Mouse (Mus musculus) G1E (cell line): ENCODE data around the gene Pnpla2. TPM values are rescaled to one million over a fixed set of nuclear protein-coding genes. Genes with fewer than 3 reads are reported as not detected.
"Not testable (repeated sequence)": the region's sequence is repeated elsewhere in the genome, so short reads cannot be mapped to it uniquely, and the experiment has no call there.

Experiments used
- ATAC-seq: 2 replicates; pipeline ENCODE4 v1.8.0; 2016; ENCODE audit warnings: mild to moderate bottlenecking; ENCODE audit not compliant: insufficient number of reproducible peaks, poor library complexity, low FRiP score, severe bottlenecking; ENCODE audit errors: extremely low read depth
- DNase-seq: peaks from one replicate; pipeline ENCODE4 v3.0.0; 2012; ENCODE audit warnings: low spot score
- H3K27me3 ChIP-seq: 2 replicates; pipeline ENCODE4 v1.6.1; 2012; ENCODE audit warnings: mild to moderate bottlenecking, low read length, inconsistent platforms; ENCODE audit not compliant: insufficient read depth
- H3K36me3 ChIP-seq: replicated peaks from 2 replicates; pipeline ENCODE3; 2012; ENCODE audit warnings: mild to moderate bottlenecking, inconsistent platforms
- H3K4me1 ChIP-seq: 2 replicates; pipeline ENCODE4 v1.6.1; 2012; ENCODE audit warnings: low read depth, low read length, inconsistent platforms, mixed read lengths; ENCODE audit not compliant: insufficient read depth
- H3K4me3 ChIP-seq: 2 replicates; pipeline ENCODE4 v1.5.1; 2012; ENCODE audit warnings: low read depth, mild to moderate bottlenecking, inconsistent platforms, low read length, moderate library complexity, mixed read lengths
- H3K9me3 ChIP-seq: replicated peaks from 2 replicates; pipeline ENCODE4 v1.6.1; 2012; ENCODE audit warnings: inconsistent platforms
- CTCF ChIP-seq: IDR thresholded peaks from 2 replicates; pipeline ENCODE4 v1.5.1; 2012; ENCODE audit warnings: low read depth, low read length, inconsistent platforms, mixed read lengths
- GATA1 ChIP-seq: IDR thresholded peaks from 2 replicates; pipeline ENCODE4 v1.6.1; 2012; ENCODE audit warnings: borderline replicate concordance, low read length, inconsistent platforms, mixed read lengths
- GATA2 ChIP-seq: IDR thresholded peaks from 2 replicates; pipeline ENCODE4 v1.6.1; 2012; ENCODE audit warnings: low read depth, low read length, inconsistent platforms, borderline replicate concordance
- POLR2AphosphoS5 ChIP-seq: IDR thresholded peaks from 2 replicates; pipeline ENCODE4 v1.6.1; 2012; ENCODE audit warnings: low read depth, low read length, inconsistent platforms; ENCODE audit not compliant: insufficient replicate concordance
- TAL1 ChIP-seq: conservative IDR thresholded peaks from 2 replicates; pipeline ENCODE4 v1.6.1; 2012; ENCODE audit warnings: low read depth, low read length, inconsistent platforms, mixed read lengths
- polyA plus RNA-seq: library from polyadenylated mRNA; stranded (reverse); fragments of >175 nt; gene quantifications from 2 replicates; pipeline ENCODE4 v1.2.3, GENCODE M21; 2012
- total RNA-seq, 2 experiments: library from RNA; stranded (forward) in 1 of 2; stranded (reverse) in 1 of 2; fragments of 200-1000 nt in 1 of 2; fragments of >200 nt in 1 of 2; fragmentation: Nextera tagmentation in 1 of 2; gene quantifications; 2 replicates each; pipeline ENCODE4 v1.2.3; 2014 to 2017

The Pnpla2 gene
- 23.6 and 26.7 TPM in 2 replicates for total RNA-seq (2014; fragmentation: Nextera tagmentation)
- 7.1 and 9.9 TPM in 2 replicates for total RNA-seq (2017)
- polyA plus RNA-seq = 49.9 and 50.5 TPM in 2 replicates

- H3K4me3 ChIP-seq = peak within 1 kb of the TSS; percentile 86
- no peak for TF ChIP-seq CTCF
- TF ChIP-seq TAL1 = no peak
- no peak for TF ChIP-seq GATA1
- TF ChIP-seq POLR2AphosphoS5 = no peak
- TF ChIP-seq GATA2 = no peak
- H3K27me3 ChIP-seq = no peaks in the 10 kb centered on the region; the same call in 1 of the 2 replicates
- H3K9me3 ChIP-seq = no peaks in the 10 kb centered on the region
- H3K4me1 ChIP-seq = peaks cover 66% of the 10 kb centered on the region
- peaks cover 65% of the 10 kb centered on the region for H3K36me3 ChIP-seq
- DNase-seq (peak; percentile 83), ATAC-seq (peak; percentile 78)
Measured at GRCm38 (mm10) chr7:141454967-141455551, at the start of gene Pnpla2. Pnpla2 (plus strand) TSS chr7:141455198.

- no peaks in the 10 kb centered on the region for H3K9me3 ChIP-seq
- peaks cover 37% of the 10 kb centered on the region for H3K4me1 ChIP-seq
- no peak overlapping the region for H3K4me3 ChIP-seq
- no peak for DNase-seq
- TF ChIP-seq GATA1 (no peak), TAL1 (no peak), CTCF (no peak)
- peaks cover 81% of the 10 kb centered on the region for H3K36me3 ChIP-seq
- no peak for ATAC-seq
- H3K27me3 ChIP-seq = no peaks in the 10 kb centered on the region
Measured at GRCm38 (mm10) chr7:141405466-141405865, 49.5 kb upstream of the Pnpla2 start.

- H3K4me3 ChIP-seq, ATAC-seq, H3K27me3 ChIP-seq, DNase-seq, H3K9me3 ChIP-seq: not testable (repeated sequence)
- peaks cover 35% of the 10 kb centered on the region for H3K4me1 ChIP-seq
- H3K36me3 ChIP-seq = peaks cover 78% of the 10 kb centered on the region
Measured at GRCm38 (mm10) chr7:141407670-141408069, 47.3 kb upstream of the Pnpla2 start.

GRCm38 (mm10) chr7:141408833-141409232 is 46.2 kb upstream of the Pnpla2 start:
- peak; percentile 74 for DNase-seq
- peaks cover 67% of the 10 kb centered on the region for H3K36me3 ChIP-seq
- no peaks in the 10 kb centered on the region for H3K9me3 ChIP-seq
- ATAC-seq = peak; percentile 46; the same call in 1 of the 2 replicates
- peaks cover 35% of the 10 kb centered on the region for H3K4me1 ChIP-seq
- H3K27me3 ChIP-seq = no peaks in the 10 kb centered on the region
- H3K4me3 ChIP-seq = no peak overlapping the region; the same call in 1 of the 2 replicates
- TF ChIP-seq POLR2AphosphoS5 (no peak), CTCF (peak; percentile 74), GATA2 (no peak)

GRCm38 (mm10) chr7:141410631-141411030 is 44.4 kb upstream of the Pnpla2 start:
- ATAC-seq (no peak), DNase-seq (no peak)
- H3K4me1 ChIP-seq = peaks cover 43% of the 10 kb centered on the region
- no peak overlapping the region for H3K4me3 ChIP-seq
- H3K9me3 ChIP-seq = no peaks in the 10 kb centered on the region
- no peaks in the 10 kb centered on the region for H3K27me3 ChIP-seq
- no peak for TF ChIP-seq TAL1
- TF ChIP-seq POLR2AphosphoS5 = no peak
- no peak for TF ChIP-seq GATA1
- TF ChIP-seq CTCF = no peak
- TF ChIP-seq GATA2 = no peak
- H3K36me3 ChIP-seq = peaks cover 53% of the 10 kb centered on the region

GRCm38 (mm10) chr7:141411667-141412066 is 43.3 kb upstream of the Pnpla2 start:
- ATAC-seq (no peak), DNase-seq (no peak)
- Histone ChIP-seq H3K36me3 (peaks cover 46% of the 10 kb centered on the region), H3K9me3 (no peaks in the 10 kb centered on the region), H3K27me3 (no peaks in the 10 kb centered on the region), H3K4me3 (no peak overlapping the region), H3K4me1 (peaks cover 49% of the 10 kb centered on the region)
- TF ChIP-seq TAL1 (no peak), CTCF (no peak), GATA1 (no peak), POLR2AphosphoS5 (no peak), GATA2 (no peak)

- ATAC-seq = no peak
- Histone ChIP-seq H3K9me3 (no peaks in the 10 kb centered on the region), H3K4me1 (peaks cover 51% of the 10 kb centered on the region), H3K4me3 (peak overlapping the region; percentile 79), H3K36me3 (peaks cover 40% of the 10 kb centered on the region), H3K27me3 (peaks cover 7% of the 10 kb centered on the region)
- no peak for TF ChIP-seq POLR2AphosphoS5
- TF ChIP-seq CTCF = no peak
- TF ChIP-seq GATA2 = no peak
- no peak for TF ChIP-seq GATA1
- no peak for TF ChIP-seq TAL1
- no peak for DNase-seq
Measured at GRCm38 (mm10) chr7:141413331-141413730, 41.7 kb upstream of the Pnpla2 start.
